Mouse (Mus musculus) megakaryocyte progenitor cell, adult 5-6 weeks (primary cell): ENCODE measurements at regions not wholly inside any gene's neighbourhood (a gene's known extent, or its start where the extent isn't known, plus 50 kb on each side); places are given as distances from the start of the nearest gene placed in this dataset.
"Not testable (repeated sequence)": the region's sequence is repeated elsewhere in the genome, so short reads cannot be mapped to it uniquely, and the experiment has no call there.

Experiments used
- ATAC-seq: replicated peaks from 2 replicates; pipeline ENCODE4 v1.8.0; 2016; ENCODE audit warnings: mild to moderate bottlenecking, moderate TSS enrichment, inconsistent platforms; ENCODE audit not compliant: poor library complexity

DNA sequence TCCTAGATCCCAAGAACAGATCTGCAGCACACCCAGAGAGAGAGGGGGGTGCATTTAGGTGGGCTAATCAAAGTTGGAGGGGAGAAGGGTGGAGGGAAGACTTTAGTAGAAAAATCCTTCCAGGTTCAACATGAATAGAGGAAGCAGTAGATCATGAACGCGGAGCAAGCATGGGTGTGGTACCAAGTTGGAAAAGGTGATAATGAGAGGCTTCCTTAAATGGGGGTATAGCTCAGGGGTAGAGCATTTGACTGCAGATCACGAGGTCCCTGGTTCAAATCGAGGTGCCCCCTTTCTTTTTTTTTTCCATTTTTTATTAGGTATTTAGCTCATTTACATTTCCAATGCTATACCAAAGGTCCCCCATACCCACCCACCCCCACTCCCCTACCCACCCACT lies 54.0 kb upstream of the Krba1 start:
- not testable (repeated sequence) for ATAC-seq

GRCm38 (mm10) chr6:48336964-48337363 lies 58.4 kb upstream of the Krba1 start:
- ATAC-seq, result not testable (repeated sequence)

- no peak for ATAC-seq
Measured at GRCm38 (mm10) chr6:48288011-48288410, 107.4 kb upstream of the Krba1 start.

- ATAC-seq, result not testable (repeated sequence)
Measured at GRCm38 (mm10) chr6:48279646-48280045, 115.7 kb upstream of the Krba1 start.

GRCm38 (mm10) chr6:48261563-48261962 lies 133.8 kb upstream of the Krba1 start:
- ATAC-seq, result not testable (repeated sequence)

GRCm38 (mm10) chr6:48252989-48253388 lies 142.4 kb upstream of the Krba1 start:
- not testable (repeated sequence) for ATAC-seq

- no peak for ATAC-seq
Measured at GRCm38 (mm10) chr6:48251954-48252353, 143.4 kb upstream of the Krba1 start.

DNA sequence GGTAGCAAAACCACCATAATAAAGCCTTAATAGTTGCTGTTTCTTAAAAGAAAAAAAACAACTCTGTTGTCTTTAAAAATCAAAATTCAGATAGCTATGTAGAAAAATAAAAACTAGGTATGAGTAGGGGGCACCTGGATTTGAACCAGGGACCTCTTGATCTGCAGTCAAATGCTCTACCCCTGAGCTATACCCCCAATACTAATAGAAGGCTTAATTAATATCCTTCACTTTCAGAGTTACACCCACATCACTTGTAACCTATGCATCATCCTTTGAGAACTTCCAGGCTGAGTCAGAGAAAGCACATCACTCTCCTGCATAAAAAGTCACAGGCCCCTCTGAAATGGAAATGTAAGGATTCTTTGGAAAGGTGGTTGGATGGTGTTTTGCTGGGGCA lies 151.2 kb upstream of the Krba1 start:
- not testable (repeated sequence) for ATAC-seq

DNA sequence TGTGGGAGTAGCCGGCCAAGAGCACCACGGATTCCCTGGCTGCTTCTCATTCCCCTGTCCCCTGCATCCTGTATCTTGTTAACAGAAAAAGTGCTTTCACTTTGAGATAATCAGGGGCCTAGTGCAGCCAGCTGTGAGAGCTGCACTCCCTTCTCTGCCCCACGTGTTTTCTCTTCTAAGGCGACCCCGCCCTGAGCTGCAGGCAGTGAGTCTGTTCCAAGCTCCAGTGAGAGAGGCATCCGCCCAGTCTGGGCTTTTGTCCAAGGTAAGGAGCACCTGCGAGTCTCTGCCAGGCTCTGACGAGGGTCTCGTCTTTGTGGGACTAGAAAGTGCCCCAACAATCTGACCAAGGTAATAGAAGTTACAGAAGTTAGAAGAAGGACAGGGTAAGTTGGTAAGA lies 141.0 kb upstream of the Zfp746 start:
- ATAC-seq, result no peak

DNA sequence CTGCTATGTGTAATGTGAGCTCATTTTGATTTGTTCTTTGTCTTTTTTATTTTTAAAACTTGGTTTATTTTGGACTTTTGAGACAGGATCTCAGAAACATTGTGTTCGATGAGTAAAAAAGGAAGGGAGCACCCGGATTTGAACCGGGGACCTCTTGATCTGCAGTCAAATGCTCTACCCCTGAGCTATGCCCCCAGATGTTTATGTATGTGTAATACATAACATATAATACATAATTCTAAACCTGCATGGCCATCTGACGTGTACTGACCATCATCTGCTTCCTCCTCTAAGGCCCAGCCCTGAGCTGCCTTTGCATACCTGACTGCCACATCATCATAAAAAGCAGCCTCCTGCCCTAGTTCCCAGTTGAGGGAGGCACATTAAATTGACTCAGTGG lies 137.8 kb upstream of the Zfp746 start:
- ATAC-seq, result no peak

- ATAC-seq, result no peak
Measured at GRCm38 (mm10) chr6:48222971-48223370, 136.6 kb upstream of the Zfp746 start.

GRCm38 (mm10) chr6:48221806-48222205 lies 135.4 kb upstream of the Zfp746 start:
- ATAC-seq, result not testable (repeated sequence)

- no peak for ATAC-seq
Measured at GRCm38 (mm10) chr6:48215212-48215611, 128.8 kb upstream of the Zfp746 start.

DNA sequence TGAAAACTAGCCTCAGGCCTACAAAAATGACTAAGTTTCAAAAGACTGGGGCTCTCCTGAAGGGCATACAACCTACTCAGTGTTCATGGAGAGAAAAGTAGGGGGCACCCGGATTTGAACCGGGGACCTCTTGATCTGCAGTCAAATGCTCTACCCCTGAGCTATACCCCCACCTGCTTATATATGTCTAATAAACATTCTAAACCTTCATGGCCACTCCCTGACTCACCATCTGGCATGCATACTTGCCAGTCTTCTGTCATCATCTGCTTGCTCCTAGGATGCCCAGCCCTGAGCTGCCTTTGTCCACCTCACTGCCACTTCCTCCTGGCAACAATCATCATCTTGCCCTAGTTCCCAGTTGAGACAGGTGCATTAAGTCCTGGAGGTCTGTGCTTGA lies 123.3 kb upstream of the Zfp746 start:
- ATAC-seq, result no peak

DNA sequence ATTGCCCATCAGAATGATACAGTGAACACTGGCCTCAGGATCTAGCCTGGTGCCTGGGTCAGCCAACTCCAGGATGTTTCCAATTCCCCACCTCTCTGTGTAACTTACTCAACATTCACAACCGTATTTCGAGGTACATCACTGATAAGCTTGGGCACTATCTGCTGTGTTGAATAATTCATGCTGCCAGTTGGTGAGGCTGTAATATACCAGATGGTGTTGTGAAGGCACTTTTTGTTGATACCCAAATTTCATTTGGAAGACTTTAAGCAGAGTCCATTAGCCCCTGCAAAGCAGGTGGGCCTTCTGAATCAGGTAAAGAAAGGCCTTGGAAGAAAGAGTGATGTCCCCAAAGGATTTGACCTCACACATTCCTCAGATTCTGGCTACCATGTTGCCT lies 122.7 kb upstream of the Zfp746 start:
- ATAC-seq, result no peak

DNA sequence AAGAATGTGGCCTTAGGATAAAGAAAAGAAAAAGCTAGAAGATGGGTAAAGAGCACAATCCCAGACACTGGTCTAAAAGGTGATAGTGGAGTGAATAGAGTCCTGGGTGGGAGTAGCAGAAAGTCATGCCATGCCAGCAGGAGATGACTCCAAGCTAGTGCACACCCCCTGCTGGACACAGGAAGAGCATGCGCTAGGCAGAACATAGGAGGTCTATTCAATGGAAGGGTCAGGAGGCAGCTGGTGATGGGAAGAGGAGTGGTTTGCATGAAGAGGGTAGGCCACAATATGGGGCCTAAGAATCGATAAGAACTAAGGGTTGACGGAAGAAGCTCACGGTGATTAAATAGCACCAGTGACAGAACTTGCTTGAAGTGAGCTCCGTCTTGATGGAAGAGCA lies 119.3 kb upstream of the Zfp746 start:
- no peak; the same call in 1 of the 2 replicates for ATAC-seq

DNA sequence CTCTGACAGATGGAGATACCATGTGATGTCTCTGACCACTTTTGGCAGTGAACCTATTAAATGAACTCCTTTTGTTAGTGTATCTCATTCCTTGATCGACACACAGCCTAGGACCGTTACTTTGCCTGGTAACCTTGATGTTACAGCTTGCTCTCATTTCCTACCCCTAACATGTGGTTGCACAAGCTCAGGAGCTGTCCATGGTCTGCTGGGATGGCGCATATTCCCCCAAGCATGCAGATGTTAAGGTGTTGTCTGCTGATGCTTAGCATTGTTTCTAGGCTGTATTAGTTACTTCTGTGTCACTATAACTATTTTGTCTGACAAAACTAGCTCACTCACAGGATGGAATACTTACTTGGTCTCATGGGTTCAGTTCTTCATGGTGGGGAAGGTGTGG lies 113.6 kb upstream of the Zfp746 start:
- ATAC-seq, result no peak

- no peak for ATAC-seq
Measured at GRCm38 (mm10) chr6:48198806-48199205, 112.4 kb upstream of the Zfp746 start.

GRCm38 (mm10) chr6:48197696-48198378 lies 111.4 kb upstream of the Zfp746 start:
- no peak for ATAC-seq

DNA sequence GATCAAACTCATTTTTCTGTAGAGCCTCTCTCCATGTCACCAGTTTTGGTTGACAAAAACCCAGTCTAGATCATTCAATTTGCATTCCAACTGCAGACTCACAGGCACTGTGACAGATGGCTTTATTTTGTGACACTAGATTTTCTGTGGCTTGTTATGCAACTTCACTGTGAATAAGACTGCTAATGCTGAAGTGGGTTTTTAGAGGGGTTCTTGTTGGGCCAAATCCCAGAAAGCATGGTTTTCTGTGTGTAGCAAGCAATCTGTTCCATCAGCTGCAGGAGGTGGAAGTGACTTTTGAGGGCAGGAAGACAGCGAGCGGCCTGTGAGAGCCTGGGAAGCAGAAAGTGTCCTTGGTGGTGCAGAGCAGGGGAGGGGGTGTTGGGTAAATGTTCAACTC lies 102.0 kb upstream of the Zfp746 start:
- ATAC-seq, result not testable (repeated sequence)

DNA sequence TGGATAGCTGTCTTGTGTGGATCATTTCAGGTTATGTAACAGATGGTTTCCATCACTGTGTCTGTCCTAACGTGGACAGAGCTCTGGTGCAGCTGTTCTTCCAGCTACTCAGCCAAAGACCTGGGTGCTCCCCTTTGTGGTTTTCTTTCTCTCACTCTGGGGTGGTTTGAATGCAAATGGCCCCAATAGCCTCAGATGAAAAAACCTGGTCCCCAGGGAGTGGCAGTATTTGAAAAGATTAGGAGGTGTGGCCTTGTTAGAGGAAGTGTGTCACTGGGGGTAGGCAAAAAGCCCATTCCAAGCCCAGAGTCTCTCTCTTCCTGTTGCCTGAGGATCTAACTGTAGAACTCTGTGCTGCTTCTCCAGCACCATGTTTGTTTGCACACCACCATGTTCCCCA lies 98.9 kb upstream of the Zfp746 start:
- no peak for ATAC-seq

GRCm38 (mm10) chr6:48178360-48179120 lies 92.1 kb upstream of the Zfp746 start:
- no peak for ATAC-seq
